Mouse (Mus musculus) myocyte (in vitro differentiated cells): Measurements from ENCODE around the gene Mlx. TPM values are rescaled to one million over a fixed set of nuclear protein-coding genes. Genes with fewer than 3 reads are reported as not detected.

Experiments
- H3K27me3 ChIP-seq: one replicate; pipeline ENCODE4 v1.6.1; 2011; ENCODE audit not compliant: control insufficient read depth, insufficient read depth, insufficient read length
- H3K36me3 ChIP-seq: one replicate; pipeline ENCODE4 v1.6.1; 2011; ENCODE audit not compliant: control insufficient read depth, insufficient read depth
- H3K4me2 ChIP-seq: one replicate; pipeline ENCODE4 v1.6.1; 2011; ENCODE audit warnings: low read depth, control low read depth
- H3K4me3 ChIP-seq: one replicate; pipeline ENCODE4 v1.5.1; 2011; ENCODE audit warnings: mild to moderate bottlenecking, control low read depth, moderate library complexity
- H3K79me2 ChIP-seq: one replicate; pipeline ENCODE4 v1.6.1; 2011; ENCODE audit not compliant: control insufficient read depth, insufficient read depth
- H3ac ChIP-seq: one replicate; pipeline ENCODE4 v1.6.1; 2011; ENCODE audit not compliant: control insufficient read depth, insufficient read length
- CEBPB ChIP-seq: IDR thresholded peaks from 2 replicates; pipeline ENCODE4 v1.6.1; 2011; ENCODE audit warnings: mild to moderate bottlenecking, moderate library complexity; ENCODE audit not compliant: poor library complexity, insufficient read depth, severe bottlenecking
- E2F4 ChIP-seq: IDR thresholded peaks from one replicate; pipeline ENCODE4 v1.6.1; 2011; ENCODE audit warnings: mild to moderate bottlenecking, control low read depth, moderate library complexity; ENCODE audit not compliant: insufficient read depth
- MYOD1 ChIP-seq, 3 experiments: IDR thresholded peaks; one replicate each; pipeline ENCODE4 v1.6.1; 2011; ENCODE audit warnings: control low read depth in 2 of 3, low read depth in 2 of 3, mild to moderate bottlenecking in 2 of 3, moderate library complexity in 1 of 3; ENCODE audit not compliant: insufficient read length in 2 of 3, control insufficient read depth in 1 of 3
- MYOG ChIP-seq, 3 experiments: IDR thresholded peaks; one replicate each; pipeline ENCODE4 v1.6.1; 2011; ENCODE audit warnings: control low read depth in 2 of 3, low read depth in 2 of 3, mild to moderate bottlenecking in 2 of 3; ENCODE audit not compliant: insufficient read length in 2 of 3, control insufficient read depth in 1 of 3, insufficient read depth in 1 of 3
- REST ChIP-seq: IDR thresholded peaks from one replicate; pipeline ENCODE4 v1.6.1; 2011; ENCODE audit warnings: mild to moderate bottlenecking, control low read depth, moderate library complexity; ENCODE audit not compliant: insufficient read depth, insufficient read length
- SRF ChIP-seq: IDR thresholded peaks from one replicate; pipeline ENCODE4 v1.6.1; 2011; ENCODE audit warnings: low read depth; ENCODE audit not compliant: control insufficient read depth, insufficient read length
- TCF12 ChIP-seq: IDR thresholded peaks from one replicate; pipeline ENCODE4 v1.6.1; 2011; ENCODE audit warnings: mild to moderate bottlenecking, control low read depth; ENCODE audit not compliant: poor library complexity, insufficient read depth, severe bottlenecking
- TCF3 ChIP-seq: IDR thresholded peaks from one replicate; pipeline ENCODE4 v1.6.1; 2011; ENCODE audit warnings: low read depth, control low read depth; ENCODE audit not compliant: insufficient read length
- USF1 ChIP-seq: IDR thresholded peaks from one replicate; pipeline ENCODE4 v1.6.1; 2011; ENCODE audit warnings: low read depth, mild to moderate bottlenecking, control low read depth, moderate library complexity
- polyA plus RNA-seq: library from polyadenylated mRNA; unstranded; fragments of >200 nt; fragmentation: generic; extraction: Trizol; gene quantifications from one replicate; pipeline ENCODE4 v1.2.1, GENCODE M21; 2012; ENCODE audit warnings: missing spikeins

Gene Mlx
- polyA plus RNA-seq, 1 experiment: 29.3 TPM

DNA sequence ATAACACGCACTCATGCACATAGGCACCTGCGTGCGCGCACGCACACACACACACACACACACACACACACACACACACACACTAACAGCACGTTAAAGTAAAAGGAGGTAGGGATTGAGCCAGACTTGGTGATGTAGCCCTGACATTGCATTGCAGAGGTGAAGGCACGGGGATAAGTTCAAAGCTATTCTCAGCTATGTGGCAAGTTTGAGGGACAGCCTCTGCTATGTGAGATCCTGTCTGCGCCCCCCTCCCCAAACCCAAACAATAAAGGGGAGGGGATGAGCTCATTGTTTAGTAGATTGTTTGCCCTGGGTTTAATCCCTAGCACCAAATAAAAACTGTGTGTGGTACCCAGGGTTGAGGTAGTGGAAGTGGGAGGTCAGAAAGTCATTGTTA lies 54.0 kb downstream of the Mlx start:
- no peaks in the 10 kb centered on the region for H3K79me2 ChIP-seq

More for the DNA sequence above, 54.0 kb downstream of the Mlx start:
- no peaks in the 10 kb centered on the region for H3K36me3 ChIP-seq
- H3ac ChIP-seq: no peak overlapping the region
- no peaks in the 10 kb centered on the region for H3K27me3 ChIP-seq
- no peak overlapping the region for H3K4me3 ChIP-seq
- no peak overlapping the region for H3K4me2 ChIP-seq
- TF ChIP-seq TCF3 (no peak), SRF (no peak), MYOG (IDR thresholded peaks at IDR 0.05; ENCODE audit: control insufficient read depth in 1 of 3, insufficient read depth in 1 of 3, insufficient read length in 2 of 3, low read depth in 2 of 3) (no peak), MYOD1 (IDR thresholded peaks at IDR 0.05; ENCODE audit: control insufficient read depth in 1 of 3, insufficient read length in 2 of 3, low read depth in 2 of 3) (no peak), TCF12 (no peak), REST (no peak), E2F4 (no peak), USF1 (no peak), CEBPB (no peak)

Other genes with a start within 250 kb of the Mlx start
- 12.0 TPM for gene Stat5b, start 236.6 kb upstream of the Mlx start, polyA plus RNA-seq
- gene Stat5a, start 227.9 kb upstream of the Mlx start, polyA plus RNA-seq: 27.2 TPM
- gene Stat3, start 147.7 kb upstream of the Mlx start, polyA plus RNA-seq: 93.7 TPM
- gene Cavin1, start 116.4 kb upstream of the Mlx start, polyA plus RNA-seq: 284 TPM
- gene Atp6v0a1, start 77.8 kb upstream of the Mlx start, polyA plus RNA-seq: 45.0 TPM
- 19.8 TPM for gene Naglu, start 17.3 kb upstream of the Mlx start, polyA plus RNA-seq
- 0.49 TPM for gene Hsd17b1, start 8.9 kb upstream of the Mlx start, polyA plus RNA-seq
- 39.7 TPM for gene Coasy, start 4.7 kb upstream of the Mlx start, polyA plus RNA-seq
- gene Psmc3ip, start 8.2 kb downstream of the Mlx start, polyA plus RNA-seq: 7.1 TPM
- gene Retreg3, start 32.6 kb downstream of the Mlx start, polyA plus RNA-seq: 41.2 TPM
- gene Tubg1, start 32.7 kb downstream of the Mlx start, polyA plus RNA-seq: 87.5 TPM
- 0.18 TPM for gene Tubg2, start 68.6 kb downstream of the Mlx start, polyA plus RNA-seq
- gene Cntnap1, start 83.2 kb downstream of the Mlx start, polyA plus RNA-seq: 1.3 TPM
- gene Plekhh3, start 84.1 kb downstream of the Mlx start, polyA plus RNA-seq: 53.6 TPM
- 0.56 TPM for gene Ccr10, start 88.2 kb downstream of the Mlx start, polyA plus RNA-seq
- 13.7 TPM for gene Ezh1, start 139.2 kb downstream of the Mlx start, polyA plus RNA-seq
- gene Ramp2, start 158.8 kb downstream of the Mlx start, polyA plus RNA-seq: 2.5 TPM
- 141 TPM for gene Vps25, start 166.4 kb downstream of the Mlx start, polyA plus RNA-seq
- 0.19 TPM for gene Wnk4, start 173.3 kb downstream of the Mlx start, polyA plus RNA-seq
- 0.07 TPM for gene Cntd1, start 191.7 kb downstream of the Mlx start, polyA plus RNA-seq
- gene Coa3, start 191.8 kb downstream of the Mlx start, polyA plus RNA-seq: 155 TPM
- gene Becn1, start 215.0 kb downstream of the Mlx start, polyA plus RNA-seq: 134 TPM
- gene Psme3, start 228.9 kb downstream of the Mlx start, polyA plus RNA-seq: 89.0 TPM
- gene Aoc2, start 237.8 kb downstream of the Mlx start, polyA plus RNA-seq: 1.2 TPM
- 0.02 TPM for gene Aoc3, start 243.3 kb downstream of the Mlx start, polyA plus RNA-seq